Mouse (Mus musculus) limb, embryonic 15.5 days (tissue): ENCODE data around the gene Prdx5. TPM values are rescaled to one million over a fixed set of nuclear protein-coding genes. Genes with fewer than 3 reads are reported as not detected.
A peak's percentile ranks its signal among the peaks of the same experiment; 100 is the strongest.

Source experiments
- ATAC-seq: fragments of 200-750 bp; cut with Nextera tagmentation; 2 replicates; pipeline ENCODE4 v1.8.0; 2017; ENCODE audit warnings: low read depth, moderate TSS enrichment; ENCODE audit not compliant: insufficient number of reproducible peaks, low FRiP score, low TSS enrichment
- H3K27ac ChIP-seq: fragments of 300-500 bp; sonication (generic); 2 replicates; pipeline ENCODE4 v1.5.1; 2015; ENCODE audit warnings: moderate library complexity, mild to moderate bottlenecking, inconsistent platforms
- H3K27me3 ChIP-seq: fragments of 300-500 bp; sonication (generic); 2 replicates; pipeline ENCODE4 v1.6.1; 2015; ENCODE audit warnings: inconsistent platforms
- H3K36me3 ChIP-seq: fragments of 300-500 bp; sonication (generic); 2 replicates; pipeline ENCODE4 v1.6.1; 2015; ENCODE audit warnings: inconsistent platforms
- H3K4me1 ChIP-seq: fragments of 300-500 bp; sonication (generic); 2 replicates; pipeline ENCODE4 v1.6.1; 2015; ENCODE audit warnings: inconsistent platforms
- H3K4me2 ChIP-seq: fragments of 300-500 bp; sonication (generic); 2 replicates; pipeline ENCODE4 v1.6.1; 2015; ENCODE audit warnings: mild to moderate bottlenecking, inconsistent platforms
- H3K4me3 ChIP-seq: fragments of 300-500 bp; sonication (generic); 2 replicates; pipeline ENCODE4 v1.5.1; 2015; ENCODE audit warnings: mild to moderate bottlenecking, inconsistent platforms
- H3K9ac ChIP-seq: fragments of 300-500 bp; sonication (generic); 2 replicates; pipeline ENCODE4 v1.6.1; 2015; ENCODE audit warnings: inconsistent platforms
- H3K9me3 ChIP-seq: fragments of 300-500 bp; sonication (generic); 2 replicates; pipeline ENCODE4 v1.6.1; 2016; ENCODE audit warnings: inconsistent platforms
- WGBS: fragments of 180-500 bp; shearing (Covaris S2); methylation state at CpG from one replicate; pipeline ENCODE4 v1.1.7; 2015; 5-methylcytosine and 5-hydroxymethylcytosine counted together
- polyA plus RNA-seq: library from polyadenylated mRNA; unstranded; fragments of >200 nt; fragmentation: Nextera tagmentation; extraction: Ambion mirVana; gene quantifications from 2 replicates; pipeline ENCODE4 v1.2.1, GENCODE M21; 2015

Prdx5 gene
- 349 and 392 TPM in 2 replicates for polyA plus RNA-seq

DNA sequence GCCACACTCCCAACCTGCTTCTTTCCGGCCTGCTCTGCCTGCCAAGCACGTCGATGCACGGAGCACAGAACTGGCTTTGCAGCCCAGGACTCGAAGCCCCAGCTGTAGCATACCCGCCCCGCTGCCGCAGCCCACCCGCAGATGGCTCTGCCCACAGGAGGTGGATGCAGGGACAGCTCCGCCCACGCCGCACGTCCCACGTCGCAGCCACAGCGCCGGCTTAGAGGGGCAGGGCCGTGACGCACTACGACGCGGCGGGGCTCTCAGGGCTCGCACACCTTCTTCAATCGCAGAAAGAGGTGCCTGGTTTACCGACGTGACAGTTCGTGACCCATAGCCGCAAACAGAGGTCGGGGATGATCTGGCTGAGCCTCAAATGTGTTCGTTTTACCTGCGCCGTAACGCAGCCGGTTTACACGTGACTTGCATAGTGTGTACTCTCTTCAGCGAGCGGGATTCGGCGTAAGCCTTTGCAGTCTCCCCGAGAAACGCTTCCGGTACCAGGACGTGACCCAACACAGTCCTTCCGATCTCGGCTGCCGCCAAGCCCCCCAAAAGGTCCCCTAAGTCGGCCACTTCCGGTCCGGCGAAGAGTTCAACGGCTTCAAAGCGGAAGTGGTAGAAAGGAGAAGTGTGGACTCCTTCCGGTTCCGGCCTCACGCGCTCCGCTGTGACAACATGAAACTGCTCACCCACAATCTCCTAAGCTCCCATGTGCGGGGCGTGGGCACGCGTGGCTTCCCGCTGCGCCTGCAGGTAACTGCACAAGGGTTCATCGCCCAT lies at the start of gene Prdx5, which contains the start of gene Trmt112:
Gene Prdx5 (minus strand): TSS at position 600 of the 783 bp plus-strand sequence.
Gene Trmt112 (plus strand): TSS at position 192 of the 783 bp plus-strand sequence.
- ATAC-seq = peak; percentile 92
- peak within 1 kb of the TSS; percentile 60 for H3K9ac ChIP-seq

GRCm38 (mm10) chr19:6956461-6956860 lies 46.6 kb upstream of the Prdx5 start:
- WGBS = 84% methylated on average over 10 of the region's 10 CpGs
- Histone ChIP-seq H3K4me1 (peaks cover 19% of the 10 kb centered on the region), H3K36me3 (peaks cover 71% of the 10 kb centered on the region)

More for the DNA sequence above, at the start of gene Prdx5, which contains the start of gene Trmt112:
- under 1% methylated on average over 64 of the region's 65 CpGs for WGBS
- peaks cover 38% of the 10 kb centered on the region for H3K4me1 ChIP-seq
- H3K36me3 ChIP-seq = peaks cover 62% of the 10 kb centered on the region
- H3K27ac ChIP-seq = peak within 1 kb of the TSS; percentile 99
- H3K27me3 ChIP-seq = no peaks in the 10 kb centered on the region
- H3K4me3 ChIP-seq = peak within 1 kb of the TSS; percentile 64
- H3K4me2 ChIP-seq = peak within 1 kb of the TSS; percentile 57
- no peaks in the 10 kb centered on the region for H3K9me3 ChIP-seq

DNA sequence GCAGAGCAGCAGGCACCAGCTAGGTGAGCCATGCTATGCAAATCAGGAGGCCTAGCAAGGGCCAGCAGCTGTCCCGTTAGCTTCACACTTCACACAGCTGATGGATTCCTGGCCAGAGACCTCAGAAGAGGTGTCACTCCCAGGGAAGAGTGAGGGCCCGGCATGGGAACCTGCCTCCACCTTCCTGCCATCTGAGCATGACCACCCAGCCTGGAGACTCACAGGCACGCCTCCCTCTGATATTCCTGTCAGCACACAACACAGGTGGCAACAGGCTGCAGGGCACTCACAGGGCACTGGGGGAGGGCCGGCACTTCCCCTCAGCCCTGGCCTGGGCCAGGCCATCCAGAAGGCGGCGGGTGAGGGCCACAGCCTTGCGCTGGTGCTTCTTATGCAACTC lies 45.5 kb upstream of the Prdx5 start:
- H3K9me3 ChIP-seq = no peaks in the 10 kb centered on the region
- ATAC-seq = no peak
- H3K27ac ChIP-seq = no peak overlapping the region
- WGBS = 76% methylated on average over 7 of the region's 7 CpGs
- H3K4me2 ChIP-seq = no peak overlapping the region
- H3K4me3 ChIP-seq = no peak overlapping the region
- H3K27me3 ChIP-seq = no peaks in the 10 kb centered on the region
- peaks cover 67% of the 10 kb centered on the region for H3K36me3 ChIP-seq
- H3K9ac ChIP-seq = no peak overlapping the region
- peaks cover 19% of the 10 kb centered on the region for H3K4me1 ChIP-seq

More at GRCm38 (mm10) chr19:6956461-6956860, 46.6 kb upstream of the Prdx5 start:
- no peak overlapping the region for H3K9ac ChIP-seq
- H3K27me3 ChIP-seq = no peaks in the 10 kb centered on the region
- H3K27ac ChIP-seq = no peak overlapping the region
- H3K9me3 ChIP-seq = no peaks in the 10 kb centered on the region
- ATAC-seq = no peak
- no peak overlapping the region for H3K4me3 ChIP-seq
- H3K4me2 ChIP-seq = no peak overlapping the region

GRCm38 (mm10) chr19:6954046-6954445 lies 44.1 kb upstream of the Prdx5 start:
- 50% methylated on average over 9 of the region's 9 CpGs for WGBS
- Histone ChIP-seq H3K9ac (no peak overlapping the region), H3K4me2 (no peak overlapping the region)

DNA sequence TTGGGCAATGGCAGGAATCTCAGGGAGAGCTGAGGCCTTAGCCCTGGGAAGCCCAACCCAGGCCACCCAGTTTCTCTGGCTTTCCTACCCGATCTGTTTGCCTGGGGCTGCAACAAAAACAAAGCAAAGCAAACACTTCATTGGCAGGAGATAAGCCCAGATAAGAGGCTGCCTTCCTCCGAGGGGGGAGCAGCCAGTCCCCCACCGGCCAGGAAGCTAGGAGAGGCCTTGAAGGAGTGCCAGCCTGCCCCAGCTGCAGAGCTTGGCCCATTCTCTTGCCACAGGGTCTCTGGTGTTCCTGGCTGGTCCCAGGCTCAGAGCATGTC lies 42.8 kb upstream of the Prdx5 start:
- no peaks in the 10 kb centered on the region for H3K27me3 ChIP-seq

More at GRCm38 (mm10) chr19:6954046-6954445, 44.1 kb upstream of the Prdx5 start:
- no peaks in the 10 kb centered on the region for H3K27me3 ChIP-seq
- H3K27ac ChIP-seq = no peak overlapping the region
- peaks cover 22% of the 10 kb centered on the region for H3K4me1 ChIP-seq
- no peaks in the 10 kb centered on the region for H3K9me3 ChIP-seq
- no peak for ATAC-seq
- H3K4me3 ChIP-seq = no peak overlapping the region
- peaks cover 53% of the 10 kb centered on the region for H3K36me3 ChIP-seq

DNA sequence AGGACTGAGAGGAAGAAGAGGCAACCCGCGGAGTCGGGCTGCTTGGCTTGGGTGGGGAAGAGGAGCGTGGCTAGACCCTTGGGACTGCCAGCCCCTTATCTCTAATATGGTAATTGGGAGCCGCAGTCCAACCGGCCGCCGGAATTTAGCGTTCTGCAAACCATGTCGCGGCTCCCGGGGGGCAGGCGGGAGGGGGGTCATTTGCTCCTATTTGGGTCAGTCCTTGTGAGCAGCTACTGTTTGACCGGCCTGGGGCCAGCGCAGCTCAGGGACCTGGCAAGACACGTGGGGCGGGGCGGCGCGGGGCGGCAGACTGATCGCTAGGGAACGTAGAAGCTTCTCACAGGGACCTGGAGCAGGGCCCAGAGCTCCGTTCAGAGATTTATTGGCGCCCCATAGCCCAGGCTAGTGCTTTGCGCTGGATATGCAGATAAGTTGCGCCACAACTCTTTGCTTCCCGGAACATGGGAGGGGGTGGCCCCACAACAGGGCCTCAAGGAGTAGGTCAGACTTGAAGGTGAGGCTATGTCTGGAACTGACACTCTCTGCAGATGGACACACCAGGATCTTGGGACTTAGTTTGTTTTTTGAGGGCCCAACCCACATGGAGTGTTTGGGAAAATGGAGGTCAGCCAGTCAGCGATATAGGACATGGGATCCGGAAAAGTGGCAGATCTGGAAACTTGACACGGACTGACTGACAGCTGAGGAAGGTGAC lies 42.2 kb upstream of the Prdx5 start:
- Histone ChIP-seq H3K4me1 (peaks cover 22% of the 10 kb centered on the region), H3K4me3 (peak overlapping the region; percentile 69)
- no peak for ATAC-seq

More for the DNA sequence above, 42.8 kb upstream of the Prdx5 start:
- Histone ChIP-seq H3K36me3 (peaks cover 42% of the 10 kb centered on the region), H3K4me1 (peaks cover 22% of the 10 kb centered on the region), H3K9me3 (no peaks in the 10 kb centered on the region), H3K4me3 (peak overlapping the region; percentile 69), H3K4me2 (peak overlapping the region; percentile 90), H3K27ac (peak overlapping the region; percentile 98), H3K9ac (no peak overlapping the region)
- WGBS = 14% methylated on average over 3 of the region's 3 CpGs
- no peak for ATAC-seq

DNA sequence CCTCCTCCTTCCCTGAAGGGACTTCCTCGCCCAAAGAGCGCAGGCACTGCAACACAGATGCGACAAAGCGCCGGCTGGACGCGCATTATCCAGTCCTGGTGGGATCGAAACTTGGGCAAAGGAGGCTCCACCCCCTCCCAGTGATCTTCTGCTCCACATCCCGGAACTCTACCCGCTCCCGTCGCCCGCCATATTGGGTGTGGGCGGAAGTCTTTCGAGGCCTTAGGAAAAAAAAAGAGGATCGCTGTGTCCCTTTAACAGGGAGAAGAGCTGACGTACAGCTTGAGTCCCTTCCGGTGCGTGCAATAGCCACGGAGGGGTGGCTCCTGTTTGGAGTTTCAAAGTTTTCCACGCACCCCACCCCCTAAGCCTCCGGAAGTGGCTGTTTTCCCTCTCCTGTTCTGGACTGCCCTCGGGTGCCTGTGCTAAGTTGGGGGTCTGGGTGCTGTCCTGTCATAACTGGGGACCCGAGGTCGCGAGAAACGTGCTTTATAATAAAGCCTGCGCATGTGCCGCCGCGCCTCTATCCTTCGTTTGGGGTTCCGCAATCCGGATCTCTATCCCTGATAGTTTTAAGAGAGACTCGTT lies 41.6 kb upstream of the Prdx5 start:
- no peaks in the 10 kb centered on the region for H3K9me3 ChIP-seq
- H3K4me2 ChIP-seq = peak overlapping the region; percentile 90
- peak overlapping the region; percentile 98 for H3K27ac ChIP-seq
- peak overlapping the region; percentile 69 for H3K4me3 ChIP-seq
- peak; percentile 75 for ATAC-seq
- H3K4me1 ChIP-seq = peaks cover 22% of the 10 kb centered on the region
- no peaks in the 10 kb centered on the region for H3K27me3 ChIP-seq
- H3K9ac ChIP-seq = peak overlapping the region; percentile 71
- peaks cover 36% of the 10 kb centered on the region for H3K36me3 ChIP-seq
- under 1% methylated on average over 35 of the region's 35 CpGs for WGBS

More for the DNA sequence above, 42.2 kb upstream of the Prdx5 start:
- 4% methylated on average over 31 of the region's 31 CpGs for WGBS
- peak overlapping the region; percentile 98 for H3K27ac ChIP-seq
- H3K27me3 ChIP-seq = no peaks in the 10 kb centered on the region
- peak overlapping the region; percentile 90 for H3K4me2 ChIP-seq
- H3K9me3 ChIP-seq = no peaks in the 10 kb centered on the region
- peak overlapping the region; percentile 71 for H3K9ac ChIP-seq
- peaks cover 37% of the 10 kb centered on the region for H3K36me3 ChIP-seq

DNA sequence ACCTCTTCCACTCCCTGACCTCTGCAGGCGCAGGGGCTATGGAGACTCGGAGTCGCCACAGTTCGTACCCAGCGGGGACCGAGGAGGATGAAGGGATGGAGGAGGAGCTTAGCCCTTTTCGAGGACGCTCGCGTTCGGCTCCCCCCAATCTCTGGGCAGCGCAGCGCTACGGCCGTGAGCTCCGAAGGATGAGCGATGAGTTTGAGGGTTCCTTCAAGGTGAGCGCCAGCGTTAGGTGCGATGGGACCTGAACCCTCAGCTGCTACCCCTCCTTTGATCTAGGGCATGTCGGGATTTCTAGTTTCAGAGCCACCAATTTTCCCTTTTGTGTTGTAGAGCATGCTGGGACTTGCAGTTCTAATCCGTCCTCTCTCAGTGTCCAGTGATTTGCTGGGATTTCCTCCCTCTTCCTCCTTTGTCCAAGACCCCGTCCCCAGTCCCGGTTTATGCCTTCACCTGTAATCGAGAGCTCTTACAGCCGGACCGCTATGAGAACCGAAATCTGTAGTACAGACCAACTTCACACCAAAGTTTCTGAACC lies 40.8 kb upstream of the Prdx5 start:
- H3K9ac ChIP-seq = peak overlapping the region; percentile 71
- H3K36me3 ChIP-seq = peaks cover 35% of the 10 kb centered on the region
- ATAC-seq = 0 out of 2 replicates have a peak, but pooled peaks have one; percentile 11
- peaks cover 22% of the 10 kb centered on the region for H3K4me1 ChIP-seq
- H3K4me2 ChIP-seq = peak overlapping the region; percentile 90
- under 1% methylated on average over 28 of the region's 28 CpGs for WGBS
- H3K27me3 ChIP-seq = no peaks in the 10 kb centered on the region
- no peaks in the 10 kb centered on the region for H3K9me3 ChIP-seq
- H3K4me3 ChIP-seq = peak overlapping the region; percentile 69
- peak overlapping the region; percentile 98 for H3K27ac ChIP-seq

GRCm38 (mm10) chr19:6949951-6950350 lies 40.0 kb upstream of the Prdx5 start:
- Histone ChIP-seq H3K4me3 (peak overlapping the region; percentile 69), H3K9me3 (no peaks in the 10 kb centered on the region), H3K4me1 (peaks cover 22% of the 10 kb centered on the region), H3K9ac (no peak overlapping the region), H3K4me2 (peak overlapping the region; percentile 90), H3K27me3 (no peaks in the 10 kb centered on the region), H3K36me3 (peaks cover 32% of the 10 kb centered on the region), H3K27ac (peak overlapping the region; percentile 98; the same call in 1 of the 2 replicates)
- ATAC-seq = no peak
- 57% methylated on average over 5 of the region's 5 CpGs for WGBS

DNA sequence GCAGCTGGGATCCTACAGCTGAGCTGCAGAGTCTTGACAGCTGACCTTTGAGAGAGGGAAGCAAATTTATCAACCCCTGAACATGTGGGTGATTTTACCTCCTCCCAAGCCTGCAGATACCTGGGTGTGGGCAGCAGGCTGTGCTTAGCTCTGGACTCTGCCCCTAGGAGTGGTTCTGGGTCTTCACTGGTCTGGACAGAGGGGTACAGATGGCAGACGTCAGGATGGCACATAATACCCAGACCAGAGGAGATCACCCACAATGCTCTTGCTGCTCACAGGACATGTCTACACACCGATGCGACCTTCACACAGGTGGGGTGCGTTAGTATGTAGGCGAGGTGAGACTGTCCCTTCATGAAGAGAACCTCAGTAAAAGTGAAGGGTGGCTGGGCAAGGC lies 39.6 kb upstream of the Prdx5 start:
- no peak overlapping the region for H3K27ac ChIP-seq
- H3K9ac ChIP-seq = no peak overlapping the region
- no peaks in the 10 kb centered on the region for H3K27me3 ChIP-seq
- H3K4me3 ChIP-seq = no peak overlapping the region
- peaks cover 28% of the 10 kb centered on the region for H3K36me3 ChIP-seq
- H3K9me3 ChIP-seq = no peaks in the 10 kb centered on the region
- WGBS = 86% methylated on average over 5 of the region's 5 CpGs
- no peak for ATAC-seq
- H3K4me2 ChIP-seq = no peak overlapping the region
- peaks cover 22% of the 10 kb centered on the region for H3K4me1 ChIP-seq

DNA sequence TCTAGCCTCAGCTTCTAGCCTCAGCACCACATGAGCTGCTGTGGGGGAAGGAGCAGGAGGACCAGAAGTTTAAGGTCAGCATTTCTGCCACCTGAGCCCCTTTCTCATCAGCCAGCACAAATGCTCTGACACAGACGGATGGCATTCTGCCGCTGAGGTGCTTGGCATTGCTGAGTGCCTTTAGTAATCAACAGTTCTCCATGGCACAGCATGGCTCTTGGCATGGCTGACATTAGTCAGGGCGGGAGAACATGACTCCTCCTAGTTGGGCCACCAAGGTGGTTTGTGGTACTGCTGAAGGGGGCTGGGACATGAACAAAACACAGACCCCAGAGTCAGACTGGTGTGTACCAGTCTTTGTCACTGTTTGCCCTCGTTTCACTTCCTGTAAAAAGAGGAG lies 38.3 kb upstream of the Prdx5 start:
- no peak for ATAC-seq
- 74% methylated on average over 4 of the region's 4 CpGs for WGBS
- no peak overlapping the region for H3K4me3 ChIP-seq

More for the DNA sequence above, 38.3 kb upstream of the Prdx5 start:
- peak overlapping the region; percentile 33; the same call in 1 of the 2 replicates for H3K27ac ChIP-seq
- H3K4me2 ChIP-seq = no peak overlapping the region
- H3K27me3 ChIP-seq = no peaks in the 10 kb centered on the region
- peaks cover 20% of the 10 kb centered on the region for H3K36me3 ChIP-seq
- no peak overlapping the region for H3K9ac ChIP-seq
- H3K9me3 ChIP-seq = no peaks in the 10 kb centered on the region
- peaks cover 22% of the 10 kb centered on the region for H3K4me1 ChIP-seq
